Mouse (Mus musculus) naive thymus-derived CD4-positive, alpha-beta T cell, adult 2 months (primary cell): ENCODE results near the gene Rhbdl3.

Experiments
- DNase-seq: peaks from one replicate; pipeline ENCODE4 v3.0.0-alpha.2; 2011; ENCODE audit warnings: low read depth

Gene Rhbdl3

GRCm38 (mm10) chr11:80300551-80301315, at the start of gene Rhbdl3:
Rhbdl3 (plus strand) TSS chr11:80300912.
- peak; percentile 69 for DNase-seq

GRCm38 (mm10) chr11:80264137-80264536, 36.6 kb upstream of the Rhbdl3 start:
- no peak for DNase-seq

- DNase-seq, result no peak
These were observed 29.6 kb upstream of the Rhbdl3 start for GRCm38 (mm10) chr11:80271096-80271495.

GRCm38 (mm10) chr11:80275011-80275410, 25.7 kb upstream of the Rhbdl3 start:
- no peak for DNase-seq

- DNase-seq, result no peak
These were observed 22.7 kb upstream of the Rhbdl3 start for GRCm38 (mm10) chr11:80278054-80278453.

GRCm38 (mm10) chr11:80283786-80284185, 16.9 kb upstream of the Rhbdl3 start:
- no peak for DNase-seq

GRCm38 (mm10) chr11:80284641-80285040, 16.1 kb upstream of the Rhbdl3 start:
- DNase-seq, result no peak

- peak; percentile 84 for DNase-seq
These were observed 13.6 kb upstream of the Rhbdl3 start for GRCm38 (mm10) chr11:80287150-80287549.

GRCm38 (mm10) chr11:80289701-80290445, 10.8 kb upstream of the Rhbdl3 start:
- DNase-seq, result peak; percentile 32

GRCm38 (mm10) chr11:80291004-80291403, 9.7 kb upstream of the Rhbdl3 start:
- DNase-seq, result no peak

- DNase-seq, result no peak
These were observed 8.2 kb upstream of the Rhbdl3 start for GRCm38 (mm10) chr11:80292463-80292862.

GRCm38 (mm10) chr11:80295066-80295465, 5.6 kb upstream of the Rhbdl3 start:
- no peak for DNase-seq

GRCm38 (mm10) chr11:80295785-80296184, 4.9 kb upstream of the Rhbdl3 start:
- DNase-seq, result no peak

GRCm38 (mm10) chr11:80299513-80300235, 1.0 kb upstream of the Rhbdl3 start:
- no peak for DNase-seq

- DNase-seq, result peak; percentile 56
These were observed 769 bp downstream of the Rhbdl3 start for GRCm38 (mm10) chr11:80301316-80302045.

- no peak for DNase-seq
These were observed 1.3 kb downstream of the Rhbdl3 start for GRCm38 (mm10) chr11:80302046-80302390.

- DNase-seq, result peak; percentile 88
These were observed 1.8 kb downstream of the Rhbdl3 start for GRCm38 (mm10) chr11:80302536-80302935.

GRCm38 (mm10) chr11:80303746-80304145, 3.0 kb downstream of the Rhbdl3 start:
- DNase-seq, result peak; percentile 43

GRCm38 (mm10) chr11:80304846-80305245, 4.1 kb downstream of the Rhbdl3 start:
- DNase-seq, result no peak

- no peak for DNase-seq
These were observed 7.8 kb downstream of the Rhbdl3 start for GRCm38 (mm10) chr11:80308537-80308936.

- no peak for DNase-seq
These were observed 10.6 kb downstream of the Rhbdl3 start for GRCm38 (mm10) chr11:80311271-80311670.

- DNase-seq, result no peak
These were observed 11.3 kb downstream of the Rhbdl3 start for GRCm38 (mm10) chr11:80312049-80312448.
